Mouse (Mus musculus): ENCODE data around the gene Gm960. TPM values are rescaled to one million over a fixed set of nuclear protein-coding genes. Genes with fewer than 3 reads are reported as not detected.
A peak's percentile ranks its signal among the peaks of the same experiment; 100 is the strongest.

Gm960 gene
- total and polyA plus RNA-seq, 2 experiments: 0.09 to 0.61 TPM

- Histone ChIP-seq H3K27me3 (ENCODE audit: control insufficient read depth, insufficient read depth, low read length) (no peaks in the 10 kb centered on the region), H3K9ac (ENCODE audit: low read depth, low read length) (no peak overlapping the region), H3K4me3 (ENCODE audit: insufficient read depth, low read depth, low read length) (no peak overlapping the region), H3K27ac (replicated peaks; ENCODE audit: insufficient read depth, low read depth, low read length) (no peak overlapping the region), H3K36me3 (ENCODE audit: control insufficient read depth, insufficient read depth, low read length) (peaks cover 12% of the 10 kb centered on the region; the same call in 1 of the 2 replicates), H3K4me1 (ENCODE audit: control insufficient read depth, insufficient read depth, low read length) (peaks cover 20% of the 10 kb centered on the region), H3K79me2 (ENCODE audit: control insufficient read depth, insufficient read depth, low read length) (peaks cover 7% of the 10 kb centered on the region; the same call in 1 of the 2 replicates)
- no peak for DNase-seq (ENCODE audit: extremely low read depth, low read depth, low spot score)
- WGBS: 89% methylated on average over 20 of the region's 20 CpGs
- TF ChIP-seq POLR2A (IDR thresholded peaks at IDR 0.05; ENCODE audit: extremely low read depth, insufficient read depth, low read length): no peak
- TF ChIP-seq CTCF (IDR thresholded peaks at IDR 0.05; ENCODE audit: low read depth, low read length): no peak
Observed at GRCm38 (mm10) chr19:4602459-4602858, 96.0 kb downstream of the Gm960 start.

- Histone ChIP-seq H3K9ac (ENCODE audit: low read depth, low read length) (no peak overlapping the region), H3K4me3 (ENCODE audit: insufficient read depth, low read depth, low read length) (0 out of 2 replicates have a peak overlapping the region, but pooled peaks have one; percentile 1), H3K4me1 (ENCODE audit: control insufficient read depth, insufficient read depth, low read length) (peaks cover 43% of the 10 kb centered on the region)
Observed at GRCm38 (mm10) chr19:4596071-4596470, 102.4 kb downstream of the Gm960 start.

GRCm38 (mm10) chr19:4593792-4594522 lies 104.5 kb downstream of the Gm960 start:
- Histone ChIP-seq H3K4me1 (ENCODE audit: control insufficient read depth, insufficient read depth, low read length) (peaks cover 48% of the 10 kb centered on the region), H3K36me3 (ENCODE audit: control insufficient read depth, insufficient read depth, low read length) (no peaks in the 10 kb centered on the region), H3K79me2 (ENCODE audit: control insufficient read depth, insufficient read depth, low read length) (peaks cover 13% of the 10 kb centered on the region; the same call in 1 of the 2 replicates), H3K4me3 (ENCODE audit: insufficient read depth, low read depth, low read length) (peak overlapping the region; percentile 22; the same call in 1 of the 2 replicates), H3K27me3 (ENCODE audit: control insufficient read depth, insufficient read depth, low read length) (no peaks in the 10 kb centered on the region), H3K27ac (replicated peaks; ENCODE audit: insufficient read depth, low read depth, low read length) (peak overlapping the region; percentile 97), H3K9ac (ENCODE audit: low read depth, low read length) (peak overlapping the region; percentile 70)
- TF ChIP-seq CTCF (IDR thresholded peaks at IDR 0.05; ENCODE audit: low read depth, low read length) (no peak), POLR2A (IDR thresholded peaks at IDR 0.05; ENCODE audit: extremely low read depth, insufficient read depth, low read length) (no peak)
- WGBS: 15% methylated on average over 7 of the region's 7 CpGs
- peak; percentile 89 for DNase-seq (ENCODE audit: extremely low read depth, low read depth, low spot score)

More at GRCm38 (mm10) chr19:4596071-4596470, 102.4 kb downstream of the Gm960 start:
- no peaks in the 10 kb centered on the region for H3K27me3 ChIP-seq (ENCODE audit: control insufficient read depth, insufficient read depth, low read length)
- peak overlapping the region; percentile 84 for H3K27ac ChIP-seq (replicated peaks; ENCODE audit: insufficient read depth, low read depth, low read length)
- peaks cover 2% of the 10 kb centered on the region; the same call in 1 of the 2 replicates for H3K36me3 ChIP-seq (ENCODE audit: control insufficient read depth, insufficient read depth, low read length)
- peaks cover 7% of the 10 kb centered on the region; the same call in 1 of the 2 replicates for H3K79me2 ChIP-seq (ENCODE audit: control insufficient read depth, insufficient read depth, low read length)
- TF ChIP-seq POLR2A (IDR thresholded peaks at IDR 0.05; ENCODE audit: extremely low read depth, insufficient read depth, low read length) (no peak), CTCF (IDR thresholded peaks at IDR 0.05; ENCODE audit: low read depth, low read length) (no peak)
- peak; percentile 70 for DNase-seq (ENCODE audit: extremely low read depth, low read depth, low spot score)
- WGBS: 15% methylated on average over 2 of the region's 2 CpGs

- TF ChIP-seq CTCF (IDR thresholded peaks at IDR 0.05; ENCODE audit: low read depth, low read length): no peak
- no peak for TF ChIP-seq POLR2A (IDR thresholded peaks at IDR 0.05; ENCODE audit: extremely low read depth, insufficient read depth, low read length)
- H3K4me1 ChIP-seq (ENCODE audit: control insufficient read depth, insufficient read depth, low read length): peaks cover 57% of the 10 kb centered on the region
- peaks cover 8% of the 10 kb centered on the region; the same call in 1 of the 2 replicates for H3K79me2 ChIP-seq (ENCODE audit: control insufficient read depth, insufficient read depth, low read length)
- 96% methylated on average over 3 of the region's 3 CpGs for WGBS
- H3K27me3 ChIP-seq (ENCODE audit: control insufficient read depth, insufficient read depth, low read length): no peaks in the 10 kb centered on the region
- no peak overlapping the region for H3K4me3 ChIP-seq (ENCODE audit: insufficient read depth, low read depth, low read length)
- peak; percentile 50 for DNase-seq (ENCODE audit: extremely low read depth, low read depth, low spot score)
- no peaks in the 10 kb centered on the region for H3K36me3 ChIP-seq (ENCODE audit: control insufficient read depth, insufficient read depth, low read length)
- H3K27ac ChIP-seq (replicated peaks; ENCODE audit: insufficient read depth, low read depth, low read length): peak overlapping the region; percentile 92
- H3K9ac ChIP-seq (ENCODE audit: low read depth, low read length): 0 out of 2 replicates have a peak overlapping the region, but pooled peaks have one; percentile 40
Observed at GRCm38 (mm10) chr19:4590025-4590424, 108.4 kb downstream of the Gm960 start.

GRCm38 (mm10) chr19:4589081-4589480 lies 109.4 kb downstream of the Gm960 start:
- peak; percentile 83 for DNase-seq (ENCODE audit: extremely low read depth, low read depth, low spot score)
- TF ChIP-seq POLR2A (IDR thresholded peaks at IDR 0.05; ENCODE audit: extremely low read depth, insufficient read depth, low read length) (no peak), CTCF (IDR thresholded peaks at IDR 0.05; ENCODE audit: low read depth, low read length) (peak; percentile 84)
- Histone ChIP-seq H3K27ac (replicated peaks; ENCODE audit: insufficient read depth, low read depth, low read length) (peak overlapping the region; percentile 92), H3K79me2 (ENCODE audit: control insufficient read depth, insufficient read depth, low read length) (peaks cover 10% of the 10 kb centered on the region; the same call in 1 of the 2 replicates), H3K36me3 (ENCODE audit: control insufficient read depth, insufficient read depth, low read length) (no peaks in the 10 kb centered on the region), H3K4me3 (ENCODE audit: insufficient read depth, low read depth, low read length) (no peak overlapping the region), H3K4me1 (ENCODE audit: control insufficient read depth, insufficient read depth, low read length) (peaks cover 60% of the 10 kb centered on the region), H3K27me3 (ENCODE audit: control insufficient read depth, insufficient read depth, low read length) (no peaks in the 10 kb centered on the region), H3K9ac (ENCODE audit: low read depth, low read length) (peak overlapping the region; percentile 40)
- 24% methylated on average over 1 of the region's 1 CpGs for WGBS
